Mouse (Mus musculus) retina, embryonic 14.5 days (tissue): ENCODE measurements around the gene Gm44805.
"Not testable (repeated sequence)": the region's sequence is repeated elsewhere in the genome, so short reads cannot be mapped to it uniquely, and the experiment has no call there.

Experiments
- DNase-seq: peaks from one replicate; pipeline ENCODE4 v3.0.0-alpha.2; 2015; ENCODE audit warnings: low spot score

Gene Gm44805

DNA sequence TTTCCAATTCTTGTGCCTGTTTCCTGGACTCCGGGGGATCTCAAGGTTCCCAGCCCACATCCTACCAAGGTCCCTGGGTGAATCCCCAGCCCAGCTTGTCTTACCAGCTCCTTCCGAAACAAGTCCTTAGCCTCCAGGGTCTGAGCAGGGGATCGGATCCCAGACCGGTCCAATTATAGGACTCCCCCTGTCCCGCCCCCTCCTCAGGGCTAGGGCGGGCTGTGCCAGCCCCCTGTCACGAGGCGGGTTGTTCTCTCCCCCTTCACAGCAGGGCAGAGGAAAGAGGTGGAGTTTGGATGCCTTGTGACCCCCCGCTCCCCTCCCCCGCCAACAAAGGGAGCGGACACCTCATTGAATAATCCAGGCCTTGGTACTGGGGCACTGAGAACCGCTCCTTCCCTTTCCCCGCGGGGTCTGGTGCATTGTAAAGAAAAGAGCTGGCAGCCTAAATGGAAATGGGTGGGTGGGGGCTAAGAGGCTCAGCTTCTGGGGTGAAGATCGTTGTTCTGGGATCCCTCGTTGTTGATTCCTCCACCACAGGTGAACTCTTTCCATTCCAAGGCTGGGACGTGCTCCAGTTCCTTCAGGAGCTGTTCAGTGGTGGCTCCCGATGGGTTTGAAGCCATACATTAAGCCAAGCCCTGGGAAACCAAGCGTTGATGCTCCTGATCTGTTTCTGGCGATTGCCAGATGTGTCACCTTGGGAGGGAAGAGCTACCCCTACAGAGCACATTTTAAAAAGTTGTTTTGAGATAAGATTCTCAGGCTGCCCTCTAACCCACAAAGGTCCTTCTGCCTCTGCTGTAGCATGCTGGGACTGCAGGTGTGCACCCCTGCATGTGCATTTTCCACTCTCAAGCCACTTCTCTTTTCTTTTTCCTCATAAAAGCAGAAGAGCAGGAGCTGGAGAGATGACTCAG lies 17.9 kb upstream of the Gm44805 start, which contains the start of gene Apoe:
Apoe (minus strand) TSS at position 282 of the 920 bp plus-strand sequence.
- DNase-seq, result peak; percentile 49

DNA sequence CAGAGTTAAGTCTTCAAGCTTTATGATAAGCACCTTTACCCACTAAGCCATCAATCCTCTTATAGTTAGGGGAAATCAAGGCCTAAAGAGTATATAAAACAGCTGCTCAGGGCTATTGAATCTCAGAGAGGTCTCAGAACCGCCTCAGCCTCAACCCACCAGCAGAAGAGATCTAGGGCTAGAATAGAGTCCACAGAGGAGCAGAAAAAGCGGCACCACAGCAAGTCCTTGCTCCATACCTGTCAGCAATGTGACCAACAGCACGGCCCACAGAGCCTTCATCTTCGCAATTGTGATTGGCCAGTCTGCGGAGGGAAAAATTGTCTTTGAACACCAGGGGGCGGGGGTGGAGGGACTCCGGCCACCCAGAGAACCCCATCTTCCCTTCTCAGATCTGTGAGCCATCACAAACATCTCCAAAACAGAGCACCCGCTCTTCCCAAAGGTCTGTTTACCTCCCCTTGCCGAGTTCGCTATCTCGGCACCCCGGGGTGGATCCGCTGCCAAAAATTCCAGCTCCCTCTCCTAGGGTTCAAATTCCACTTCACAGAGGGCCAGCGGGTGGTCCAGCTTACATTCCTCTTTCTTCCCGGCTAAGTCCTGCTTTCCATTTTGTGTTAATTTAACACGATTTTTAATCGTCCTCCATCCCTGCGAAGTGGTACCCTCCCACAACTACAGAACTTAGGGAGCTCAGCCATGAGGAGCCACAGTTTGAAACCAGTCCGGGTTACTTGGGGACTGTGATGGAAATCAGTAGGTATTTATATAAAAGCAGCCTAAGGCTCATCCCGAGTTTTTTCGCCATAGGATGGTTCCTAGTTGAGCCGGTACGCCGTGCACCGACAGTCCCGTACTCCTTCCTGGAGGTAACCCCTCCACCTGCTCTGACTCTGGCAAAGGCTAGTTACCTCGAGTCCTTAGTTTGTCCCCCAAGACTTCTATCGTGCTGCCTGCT lies 17.0 kb upstream of the Gm44805 start:
- peak; percentile 61 for DNase-seq

DNA sequence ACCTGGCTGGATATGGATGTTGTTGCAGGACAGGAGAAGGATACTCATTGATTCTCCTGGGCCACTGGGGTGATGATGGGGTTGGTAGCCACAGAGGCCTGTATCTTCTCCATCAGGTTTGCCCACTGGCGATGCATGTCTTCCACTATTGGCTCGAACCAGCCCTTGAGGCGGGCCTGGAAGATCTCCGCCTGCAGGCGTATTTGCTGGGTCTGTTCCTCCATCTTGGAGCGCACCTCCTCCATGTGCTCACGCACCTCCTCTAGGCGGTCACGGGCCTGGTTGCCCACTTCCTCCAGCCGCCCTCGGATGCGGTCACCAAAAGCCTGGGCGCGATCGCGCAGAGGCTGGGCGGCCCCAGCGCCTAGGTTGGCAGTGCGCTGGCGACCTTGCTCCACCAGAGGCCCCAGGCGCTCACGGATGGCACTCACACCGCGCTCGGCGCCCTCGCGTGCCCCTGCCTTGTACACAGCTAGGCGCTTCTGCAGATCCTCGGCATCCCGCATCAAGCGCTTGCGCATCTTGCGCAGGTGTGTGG lies 15.2 kb upstream of the Gm44805 start:
- no peak for DNase-seq

DNA sequence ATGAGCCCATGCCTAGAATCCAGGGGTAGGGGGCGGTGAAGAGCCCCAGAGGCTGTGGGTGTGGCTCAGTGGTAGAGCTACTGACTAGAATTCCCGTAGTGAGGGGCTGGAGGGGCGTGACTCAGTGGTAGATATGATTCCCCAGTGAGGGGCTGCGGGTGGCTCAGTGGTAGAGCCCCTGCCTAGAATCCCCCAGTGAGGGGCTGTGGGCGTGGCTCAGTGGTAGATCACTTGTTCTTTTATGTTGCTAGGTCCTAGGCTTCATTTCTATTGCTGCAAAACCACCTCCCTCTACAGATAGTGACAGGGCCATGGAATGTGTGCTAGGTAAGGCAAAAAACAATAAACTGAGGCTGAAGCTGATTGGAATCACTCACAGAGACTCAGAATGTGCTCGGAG lies 14.7 kb upstream of the Gm44805 start:
- DNase-seq, result no peak

- no peak for DNase-seq
These were observed 14.0 kb upstream of the Gm44805 start for GRCm38 (mm10) chr7:19695213-19695594.

- no peak for DNase-seq
These were observed 13.4 kb upstream of the Gm44805 start for GRCm38 (mm10) chr7:19694336-19695212.

DNA sequence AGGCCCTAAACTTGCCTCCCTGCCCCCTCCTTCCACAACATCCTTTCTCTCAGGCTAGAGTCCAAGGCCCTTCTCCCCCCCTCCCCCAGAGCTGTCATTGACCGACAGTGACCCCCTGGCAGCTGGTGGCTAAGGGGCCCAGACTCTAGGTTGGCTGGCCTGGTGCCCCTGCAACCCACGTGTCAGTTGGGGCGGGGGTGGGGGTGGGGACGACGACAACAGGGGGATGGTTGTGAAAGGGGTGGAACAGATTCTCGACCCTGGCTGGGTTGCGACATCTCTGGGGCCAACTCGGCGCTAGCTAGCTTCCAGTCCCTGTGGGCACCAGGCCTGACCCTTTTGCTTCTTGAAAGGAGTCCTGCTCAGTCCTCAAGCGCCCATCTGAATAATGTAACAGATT lies 12.2 kb upstream of the Gm44805 start:
- peak; percentile 66 for DNase-seq

- no peak for DNase-seq
These were observed 10.9 kb upstream of the Gm44805 start, which contains the start of gene Apoc1 for GRCm38 (mm10) chr7:19691873-19692865. Gene Apoc1, minus strand, starts transcription at chr7:19692660.

- DNase-seq, result no peak
These were observed 10.2 kb upstream of the Gm44805 start for GRCm38 (mm10) chr7:19691434-19691833.

GRCm38 (mm10) chr7:19690845-19691244 lies 9.6 kb upstream of the Gm44805 start:
- DNase-seq, result no peak

DNA sequence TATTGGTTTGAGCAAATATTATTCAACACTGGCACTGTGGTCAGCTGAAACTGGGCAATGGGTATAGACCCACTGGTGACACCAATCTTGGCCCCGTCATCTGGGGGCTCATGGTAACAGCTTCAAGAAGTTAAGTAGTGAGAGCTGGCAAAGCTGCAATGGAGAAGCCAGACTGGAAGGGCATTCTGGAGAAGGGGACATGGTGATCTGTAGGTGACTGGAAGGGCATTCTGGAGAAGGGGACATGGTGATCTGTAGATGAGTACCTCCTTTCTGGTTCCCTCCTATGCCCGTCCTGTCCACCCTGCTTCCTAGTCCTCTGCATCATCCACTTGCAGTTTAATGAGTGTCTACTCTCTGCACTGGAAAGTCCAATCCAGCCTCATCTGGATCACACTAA lies 7.4 kb upstream of the Gm44805 start:
- DNase-seq, result no peak

DNA sequence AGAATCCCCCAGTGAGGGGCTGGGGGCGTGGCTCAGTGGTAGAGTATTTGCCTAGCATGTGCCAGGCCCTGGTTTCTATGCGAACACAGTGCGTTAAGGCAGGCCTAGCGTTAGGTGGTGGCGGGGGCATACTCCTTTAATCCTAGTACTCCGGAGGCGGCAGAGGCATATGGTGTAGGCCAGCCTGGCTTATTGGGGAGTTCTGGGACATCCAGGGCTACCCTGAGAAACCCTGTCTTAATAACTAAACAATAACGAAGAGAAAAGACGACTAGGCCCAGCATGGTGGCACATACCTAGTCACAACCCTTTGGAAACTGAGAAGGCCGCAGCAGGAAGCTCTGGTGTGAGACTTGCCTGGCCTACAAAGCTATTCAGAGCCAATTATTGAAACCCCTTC lies 6.9 kb upstream of the Gm44805 start:
- DNase-seq, result no peak

DNA sequence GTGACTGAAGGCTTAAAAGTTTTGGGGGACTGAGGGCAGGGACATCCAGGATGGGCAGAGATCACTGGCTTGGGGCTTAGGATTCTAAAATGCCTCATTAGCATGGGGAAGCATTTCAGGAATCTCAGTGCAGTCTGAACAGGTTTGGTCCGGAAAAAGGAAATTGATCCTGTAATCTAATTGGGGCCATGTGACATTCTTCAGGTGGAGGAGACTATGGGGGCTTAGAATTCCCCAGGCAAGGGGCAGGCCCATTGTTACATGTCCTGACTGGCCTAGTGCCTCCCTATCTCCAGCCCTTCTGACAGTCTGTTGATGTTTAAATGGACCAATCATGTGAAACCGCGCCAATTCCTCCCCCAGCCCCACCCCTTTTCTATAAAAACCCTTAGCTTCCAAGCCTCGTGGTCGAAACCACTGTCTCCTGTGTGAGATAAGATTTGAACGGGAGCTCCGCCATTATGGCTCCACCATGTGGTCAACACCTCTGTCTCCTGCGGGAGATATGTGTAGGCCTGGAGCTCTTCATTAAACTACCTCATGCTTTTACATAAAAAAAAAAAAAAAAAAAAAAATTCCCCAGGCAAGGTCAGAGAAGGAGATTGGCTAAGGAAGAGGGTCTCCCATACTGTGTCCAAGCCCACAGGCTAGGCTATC lies 5.8 kb upstream of the Gm44805 start:
- not testable (repeated sequence) for DNase-seq

- no peak for DNase-seq
These were observed 5.3 kb upstream of the Gm44805 start for GRCm38 (mm10) chr7:19686521-19686920.

- DNase-seq, result no peak
These were observed 4.2 kb upstream of the Gm44805 start for GRCm38 (mm10) chr7:19685374-19685773.

- no peak for DNase-seq
These were observed 2.6 kb upstream of the Gm44805 start for GRCm38 (mm10) chr7:19683771-19684201.

- DNase-seq, result no peak
These were observed 1.8 kb upstream of the Gm44805 start for GRCm38 (mm10) chr7:19682979-19683378.

GRCm38 (mm10) chr7:19680702-19681101 lies 521 bp downstream of the Gm44805 start:
- DNase-seq, result no peak

GRCm38 (mm10) chr7:19678901-19679300 lies 2.3 kb downstream of the Gm44805 start:
- no peak for DNase-seq
